Mouse (Mus musculus) gastrocnemius, postnatal 14 days (tissue): ENCODE results near the gene Chchd5. TPM values are rescaled to one million over a fixed set of nuclear protein-coding genes. Genes with fewer than 3 reads are reported as not detected.

ENCODE experiments used
- total RNA-seq, 2 experiments: library from RNA; stranded (reverse); gene quantifications; 2 replicates each; pipeline ENCODE4 v1.2.3; 2021

Gene Chchd5
- total RNA-seq, 2 experiments from 2014 or later, result 7.9 to 9.1 TPM

Other genes with a start within 250 kb of the Chchd5 start
- 1 to 10 TPM; 4.5 to 5.8 TPM for gene Zc3h8, start 185.6 kb upstream of the Chchd5 start, total RNA-seq
- 1 to 10 TPM; 4.6 to 6.8 TPM for gene Zc3h6, start 162.3 kb upstream of the Chchd5 start, total RNA-seq
- 10 to 100 TPM; 13.8 to 16.8 TPM for gene Gm10762, start 162.0 kb upstream of the Chchd5 start, total RNA-seq
- under 1 TPM in 1 of 2 experiments, not detected in 1; 0.04 TPM for gene Vinac1, start 81.5 kb upstream of the Chchd5 start, total RNA-seq
- gene Ttl, start 63.8 kb upstream of the Chchd5 start, total RNA-seq, result 1 to 10 TPM; 5.6 to 7.3 TPM
- gene Polr1b, start 28.7 kb upstream of the Chchd5 start, total RNA-seq, result 10 to 100 TPM in 1 of 2 experiments, 1 to 10 TPM in 1; 9.0 to 10.0 TPM
- gene Slc20a1, start 69.1 kb downstream of the Chchd5 start, total RNA-seq, result 1 to 10 TPM; 4.5 to 5.1 TPM
- gene Ckap2l, start 167.5 kb downstream of the Chchd5 start, total RNA-seq, result 1 to 10 TPM; 2.8 to 3.3 TPM
- not detected for gene Il1a, start 180.3 kb downstream of the Chchd5 start, total RNA-seq
- gene Il1b, start 241.4 kb downstream of the Chchd5 start, total RNA-seq, result not detected